Mouse (Mus musculus): Measurements from ENCODE around the gene Txnip.
A peak's percentile ranks its signal among the peaks of the same experiment; 100 is the strongest.

The Txnip gene

DNA sequence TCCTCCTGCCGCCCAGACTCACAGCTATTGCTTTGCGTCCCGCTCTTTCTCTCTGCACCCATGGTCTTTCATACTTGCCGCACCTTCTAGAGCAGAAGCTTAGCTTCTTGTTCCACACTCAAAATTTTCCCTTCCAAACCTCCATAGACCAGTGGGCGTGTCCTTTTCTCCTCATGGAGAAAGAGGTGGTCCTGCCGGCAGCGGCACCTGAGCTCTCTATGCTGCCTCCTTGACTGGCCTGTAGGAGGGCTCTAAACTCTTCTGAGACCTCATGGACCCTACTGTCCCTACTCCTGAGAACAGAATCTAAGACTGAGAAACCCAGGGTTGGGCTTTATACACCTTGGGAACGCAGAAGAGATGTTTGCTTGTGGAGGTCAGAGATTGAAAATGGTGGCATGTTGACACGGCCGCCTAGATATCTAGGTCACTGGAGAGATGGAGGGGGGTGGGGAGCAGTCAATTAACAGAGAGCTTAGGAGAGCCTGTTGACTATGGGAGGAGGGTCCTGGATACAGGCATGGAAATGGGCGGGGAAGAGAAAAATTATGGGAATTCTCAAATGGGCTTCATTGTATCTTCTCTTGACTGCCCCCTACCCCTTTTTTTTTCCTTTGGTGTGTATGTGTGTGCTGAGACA is 12.3 kb downstream of the Txnip start:
- DNase-seq = no peak

DNA sequence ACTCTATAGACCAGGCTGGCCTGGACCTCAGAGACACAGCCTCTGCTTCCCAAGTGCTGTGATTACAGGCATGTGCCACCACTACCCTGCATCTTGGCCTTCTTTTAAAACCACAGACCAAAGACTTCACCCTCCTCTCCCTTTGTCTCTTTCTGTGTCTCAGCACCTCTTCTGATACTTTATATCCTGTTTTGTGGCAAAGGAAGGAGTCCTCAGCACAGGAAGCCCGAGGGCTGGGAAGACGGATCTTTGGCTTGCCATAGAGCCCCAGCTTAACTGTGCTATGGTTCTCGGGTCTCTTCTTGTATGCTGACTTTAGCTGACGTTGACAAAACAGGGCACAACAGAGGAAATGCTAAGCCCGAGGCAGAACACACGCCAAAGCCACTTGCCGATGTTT is 12.9 kb downstream of the Txnip start:
- DNase-seq = no peak

- DNase-seq = no peak
Observed at GRCm38 (mm10) chr3:96571336-96571735, 13.6 kb downstream of the Txnip start.

- no peak for DNase-seq
Observed at GRCm38 (mm10) chr3:96571896-96572698, 14.3 kb downstream of the Txnip start.

DNA sequence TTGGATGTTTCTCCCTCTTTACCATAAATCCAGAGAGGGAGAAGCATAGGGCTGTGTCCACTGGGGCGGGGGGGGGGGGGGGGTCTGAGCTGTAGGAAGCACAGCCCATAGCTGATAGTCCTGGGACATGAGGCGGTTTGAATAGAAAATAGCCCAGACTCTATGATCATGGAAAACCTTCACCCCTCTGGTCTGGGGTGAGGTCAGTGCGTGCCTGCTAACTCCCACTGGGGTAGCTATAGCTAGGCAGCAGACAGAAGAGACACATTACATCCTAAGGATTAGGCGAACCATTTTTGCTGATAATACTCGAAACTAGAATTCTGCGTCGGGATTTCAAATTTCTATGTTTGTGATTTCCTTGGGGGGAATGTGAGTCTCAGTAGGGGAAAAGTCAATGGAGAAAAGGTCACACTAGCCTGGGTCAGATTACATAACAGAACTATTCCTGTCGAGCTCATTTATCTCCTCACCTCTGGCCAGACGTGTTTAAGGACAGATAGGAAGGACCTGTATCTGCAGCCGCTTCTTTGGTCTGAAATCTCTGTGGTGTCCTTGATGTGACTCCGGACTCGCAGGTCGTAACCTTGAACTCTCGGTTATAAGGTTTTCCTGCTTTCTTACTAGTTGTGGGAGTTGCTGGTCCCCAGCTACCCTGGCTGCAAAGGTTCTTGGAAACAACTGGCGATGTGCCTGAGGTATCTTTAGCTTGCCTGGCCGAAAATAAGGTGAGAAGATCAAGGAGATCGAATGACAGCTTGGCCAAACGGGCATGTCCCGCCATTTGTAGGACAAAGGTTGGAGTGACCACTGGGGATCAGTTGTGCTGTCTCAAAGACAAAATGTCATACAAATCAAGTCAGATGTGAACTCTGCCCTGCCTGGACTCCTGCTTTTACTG is 16.1 kb downstream of the Txnip start:
- no peak for DNase-seq

DNA sequence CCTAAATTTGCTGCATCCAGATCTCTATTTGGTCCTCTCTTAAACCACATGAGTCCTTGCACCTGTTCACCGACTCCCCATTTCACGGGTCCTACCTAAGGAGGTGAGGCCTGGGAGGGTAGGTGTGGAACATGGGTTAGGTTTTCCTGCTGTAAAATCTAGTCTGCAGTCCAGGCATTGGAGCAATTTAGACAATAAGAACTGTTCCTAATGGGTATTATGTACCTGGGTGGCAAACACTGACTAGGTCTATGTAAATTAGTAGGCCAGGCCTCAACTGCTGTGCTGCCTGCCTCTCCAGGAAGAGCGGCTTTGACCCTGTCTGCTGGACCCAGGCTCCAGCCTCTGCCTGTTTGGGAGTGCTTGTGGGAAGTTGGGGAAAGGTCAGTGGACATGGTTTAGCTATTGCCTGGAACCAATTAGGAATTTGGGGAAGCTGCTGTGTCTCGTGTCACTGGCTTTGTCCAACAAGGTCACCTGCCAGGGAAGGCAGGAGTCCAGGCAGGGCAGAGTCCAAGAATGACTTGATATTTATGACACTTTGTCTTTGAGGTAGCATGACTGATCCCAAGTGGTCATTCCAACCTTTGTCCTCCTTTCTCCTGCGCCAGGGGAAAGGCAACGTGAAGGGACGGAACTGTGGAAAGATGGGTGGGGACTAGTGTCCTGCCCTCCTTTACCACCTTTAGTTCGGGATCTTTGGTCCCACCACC is 17.7 kb downstream of the Txnip start:
- DNase-seq = no peak

DNA sequence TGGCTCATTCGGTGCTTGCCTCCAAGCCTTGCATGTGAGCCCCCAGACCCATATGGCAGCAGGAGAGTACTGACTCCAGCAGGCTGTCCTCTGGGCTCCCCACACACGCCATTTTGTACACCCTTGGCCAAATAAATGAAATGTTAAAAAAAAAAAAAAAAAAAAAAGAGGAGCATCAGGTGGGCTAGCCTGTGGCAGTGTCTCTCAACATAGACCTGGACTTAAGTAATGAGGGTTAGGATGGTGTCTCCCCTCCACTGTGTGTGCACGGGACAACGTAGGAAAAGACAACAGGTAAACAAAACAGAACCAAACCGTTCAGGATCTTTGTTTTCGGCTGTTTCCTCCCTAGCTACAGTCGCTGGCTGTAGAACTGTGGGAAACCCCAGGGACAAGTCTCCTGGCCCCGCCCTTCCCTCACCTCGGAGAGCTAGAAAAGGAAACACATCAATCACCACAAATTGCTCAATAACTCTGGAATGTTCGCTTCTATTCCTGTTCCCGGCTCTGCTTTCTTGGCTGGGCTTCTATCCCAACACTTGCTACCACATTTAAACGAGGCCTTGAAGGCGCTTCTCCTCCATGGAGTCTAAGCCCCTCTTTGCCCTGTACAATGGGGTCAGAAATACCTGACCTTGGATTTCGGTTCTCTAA is 18.4 kb downstream of the Txnip start:
- no peak for DNase-seq

GRCm38 (mm10) chr3:96576690-96577541 is 19.2 kb downstream of the Txnip start, which contains the start of gene Gm16253:
Gene Gm16253, plus strand, starts transcription at chr3:96576984.
- peak; percentile 75 to 88 for DNase-seq

DNA sequence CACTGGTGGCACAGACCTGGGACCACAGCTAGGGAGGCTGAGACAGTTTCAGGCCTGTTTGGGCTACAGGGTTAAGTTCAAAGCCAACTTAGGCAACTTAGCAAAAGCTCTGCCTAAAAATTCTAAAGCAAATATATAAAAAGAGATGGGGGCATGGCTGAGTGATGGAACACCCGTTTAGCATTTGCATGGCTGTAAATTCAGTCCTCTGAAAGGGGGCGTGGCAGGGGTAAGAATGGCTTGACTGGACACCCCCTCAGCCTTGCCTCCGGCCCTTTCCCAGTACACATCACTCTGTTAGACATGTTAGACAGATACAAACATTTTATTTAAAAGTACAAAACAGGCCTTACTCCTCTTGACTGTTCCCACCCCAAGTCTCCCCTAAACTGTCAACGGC is 19.8 kb downstream of the Txnip start:
- no peak for DNase-seq

GRCm38 (mm10) chr3:96578561-96579238 is 20.9 kb downstream of the Txnip start:
- DNase-seq = no peak

DNA sequence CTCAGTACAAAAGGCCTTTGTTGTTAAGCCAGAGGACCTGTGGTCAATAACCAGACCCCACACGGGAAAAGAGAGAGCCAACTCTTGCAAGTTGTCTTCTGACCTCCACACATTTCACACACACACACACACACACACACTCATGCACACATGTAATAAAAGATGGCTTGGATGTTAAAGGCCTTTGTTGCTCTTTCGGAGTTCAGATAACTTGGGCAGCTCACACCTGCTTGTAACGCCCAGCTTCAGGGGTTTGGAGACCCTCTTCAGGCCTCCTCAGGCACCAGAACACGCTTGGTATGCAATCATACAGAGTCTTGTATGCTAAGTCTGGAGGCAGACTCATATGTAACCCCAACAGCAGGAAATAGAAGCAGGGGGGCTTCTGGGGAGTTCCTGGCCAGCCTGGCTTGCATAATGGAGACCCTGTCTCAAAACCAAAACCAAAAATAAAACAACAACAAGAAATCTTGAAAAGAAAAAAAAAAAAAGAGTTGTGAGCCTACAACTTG is 21.5 kb downstream of the Txnip start:
- DNase-seq = no peak

GRCm38 (mm10) chr3:96579885-96580454 is 22.2 kb downstream of the Txnip start:
- DNase-seq = peak; percentile 76 to 80

DNA sequence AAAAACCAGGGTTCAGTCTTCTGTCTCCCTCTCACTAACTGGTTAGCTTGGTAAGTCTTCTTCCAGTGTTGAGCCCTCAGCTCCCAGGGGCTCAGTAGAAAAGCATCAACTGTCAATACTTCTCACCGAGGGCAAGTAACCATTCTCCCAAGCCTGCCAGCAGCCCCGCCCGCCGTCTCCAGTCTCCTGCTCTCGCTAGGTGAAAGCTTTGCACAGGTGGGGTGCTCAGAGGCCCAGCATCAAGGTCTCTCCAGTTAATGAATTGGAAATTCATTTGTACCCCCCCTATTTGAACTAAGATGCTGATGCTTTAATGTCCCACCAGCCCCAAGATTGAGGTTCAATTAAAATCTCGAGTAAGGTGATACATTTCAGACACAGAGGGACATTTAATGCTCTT is 23.4 kb downstream of the Txnip start:
- DNase-seq = no peak

DNA sequence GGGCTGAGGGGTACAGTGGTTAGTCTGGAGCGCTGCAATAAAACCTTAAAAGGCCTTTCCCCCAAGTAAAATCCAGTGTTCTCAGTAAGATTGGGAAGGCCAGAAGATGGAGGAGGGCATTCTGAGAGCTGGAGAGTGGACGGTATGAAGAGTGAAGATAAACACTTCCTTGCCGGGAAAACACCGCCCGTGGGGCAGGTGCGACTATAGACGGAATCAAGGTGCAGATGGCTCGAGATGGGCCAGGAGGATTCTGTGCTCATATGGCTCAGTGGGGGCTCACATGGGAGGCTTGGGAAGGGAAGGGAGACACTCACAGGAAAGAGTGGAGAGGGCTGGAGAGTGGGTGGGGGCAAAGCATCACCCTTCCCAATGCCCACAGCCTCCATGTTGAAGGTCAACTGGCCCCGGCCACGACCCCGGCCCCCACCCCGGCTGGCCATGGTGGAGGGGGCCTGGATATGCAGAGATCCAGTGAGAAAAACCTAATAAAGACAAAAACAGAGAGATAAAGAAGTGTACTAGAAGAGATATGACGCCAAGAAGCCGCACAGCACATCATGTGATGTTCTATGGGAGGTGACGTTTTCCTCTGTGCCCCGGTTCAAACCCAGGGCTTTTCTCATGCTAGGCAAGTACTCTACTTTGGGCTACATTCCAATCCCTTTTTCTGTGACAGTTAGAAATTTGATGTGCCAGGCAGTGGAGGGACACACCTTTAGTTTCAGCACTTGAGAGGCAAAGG is 24.2 kb downstream of the Txnip start:
- DNase-seq = no peak

- DNase-seq = no peak
Observed at GRCm38 (mm10) chr3:96583386-96583785, 25.6 kb downstream of the Txnip start.

GRCm38 (mm10) chr3:96590657-96591056 is 32.9 kb downstream of the Txnip start:
- no peak for DNase-seq

GRCm38 (mm10) chr3:96593374-96593773 is 35.6 kb downstream of the Txnip start:
- DNase-seq = no peak

- peak; percentile 89 to 91 for DNase-seq
Observed at GRCm38 (mm10) chr3:96593790-96594560, 36.2 kb downstream of the Txnip start, which contains the start of gene Polr3gl. Gene Polr3gl, minus strand, starts transcription at chr3:96594181.

All from thymus, adult 18-20 months (tissue).